Mouse (Mus musculus): ENCODE results near the gene Grk2.

- TF ChIP-seq POLR2A (IDR thresholded peaks at IDR 0.05; ENCODE audit: low read depth, low read length) = no peak
- no peak for TF ChIP-seq CHD2 (IDR thresholded peaks at IDR 0.05; ENCODE audit: low read length)
These were observed 50.3 kb downstream of the Grk2 start for GRCm38 (mm10) chr19:4255583-4256162.

All from CH12.LX (cell line).